Mouse (Mus musculus): ENCODE measurements at regions not wholly inside any gene's neighbourhood (a gene's known extent, or its start where the extent isn't known, plus 50 kb on each side); places are given as distances from the start of the nearest gene placed in this dataset.
A peak's percentile ranks its signal among the peaks of the same experiment; 100 is the strongest.

GRCm38 (mm10) chr6:75281506-75282194 is 1215.9 kb downstream of the Gm9008 start:
- no peak for DNase-seq (ENCODE audit: low spot score in 2 of 2)

DNA sequence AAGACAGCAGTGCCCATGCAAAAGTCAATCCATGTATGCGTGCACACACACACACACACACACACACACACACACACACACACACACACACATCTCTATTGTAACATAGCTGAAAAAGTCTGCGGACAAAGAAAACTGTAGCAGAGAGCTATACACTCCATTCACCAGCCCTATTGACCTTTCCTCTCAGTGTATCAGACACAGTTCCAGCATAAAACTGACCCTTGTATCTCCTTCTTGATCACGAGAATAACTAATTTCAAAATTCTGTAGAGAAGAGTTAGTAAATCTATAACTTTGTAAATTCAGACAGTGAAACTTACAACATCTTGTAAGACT is 1243.5 kb downstream of the Gm9008 start:
- DNase-seq (ENCODE audit: low spot score in 2 of 2) = no peak

- peak; percentile 1 to 31 for DNase-seq (ENCODE audit: low spot score in 2 of 2)
Measured at GRCm38 (mm10) chr6:75253357-75254075, 1244.1 kb downstream of the Gm9008 start.

- DNase-seq (ENCODE audit: low spot score in 2 of 2) = no peak
Measured at GRCm38 (mm10) chr6:75215515-75215914, 1282.1 kb downstream of the Gm9008 start.

- peak in 1 of 2 experiments; percentile 31 for DNase-seq (ENCODE audit: low spot score in 2 of 2)
Measured at GRCm38 (mm10) chr6:75212721-75213475, 1284.7 kb downstream of the Gm9008 start.

Measured in layer of hippocampus, postnatal 14 days (tissue).